Mouse (Mus musculus) activated CD4-positive, CD25-positive, alpha-beta regulatory T cell, adult 9 weeks (primary cell): ENCODE measurements around the gene Clcf1. TPM values are rescaled to one million over a fixed set of nuclear protein-coding genes. Genes with fewer than 3 reads are reported as not detected.

ENCODE experiments used
- polyA plus RNA-seq: library from polyadenylated mRNA; unstranded; fragments of 100-300 nt; shearing (Covaris generic); gene quantifications from one replicate; pipeline ENCODE4 v1.2.1, GENCODE M21; 2017

The Clcf1 gene
- polyA plus RNA-seq, result 24.8 TPM

GRCm38 (mm10) chr19:4214071-4214770 lies at the start of gene Clcf1, which contains the start of gene AC109138.7:
TSS of gene Clcf1 (plus strand) at chr19:4214238.
TSS of gene AC109138.7 (plus strand) at chr19:4214357.

DNA sequence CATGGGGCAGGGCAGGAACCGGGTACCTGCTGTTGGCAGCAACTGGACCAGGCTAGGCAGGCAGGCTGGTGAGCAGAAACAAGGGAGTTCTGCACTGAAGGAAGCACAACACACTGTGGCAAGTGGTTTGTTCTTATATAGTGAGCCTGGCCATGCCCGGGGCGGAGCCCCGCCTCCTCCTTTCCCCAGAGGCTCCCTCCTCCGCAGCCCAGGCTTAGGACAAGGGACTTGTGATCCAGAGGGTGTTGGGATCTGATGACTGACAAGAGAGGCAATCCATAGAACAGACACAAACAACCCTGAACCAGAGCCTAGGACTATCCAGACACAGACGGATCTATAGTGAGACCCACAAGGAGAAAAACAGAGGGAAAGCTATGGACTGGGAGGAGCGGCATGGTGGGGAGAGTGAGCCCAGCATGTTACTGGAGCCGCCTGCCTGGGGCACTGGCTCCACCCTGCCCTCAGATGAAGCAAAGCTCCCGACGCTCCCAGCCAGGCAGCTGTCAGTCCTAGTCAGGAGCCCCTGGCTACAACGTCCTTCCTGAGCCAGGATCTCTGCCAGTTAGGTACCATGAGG lies 38.6 kb upstream of the Clcf1 start, which contains the start of gene Carns1:
Gene Carns1, minus strand, starts transcription at position 112 of the 580 bp plus-strand sequence.

GRCm38 (mm10) chr19:4190831-4191334 lies 23.2 kb upstream of the Clcf1 start, which contains the start of gene Tbc1d10c:
TSS of gene Tbc1d10c (minus strand) at chr19:4191284.

GRCm38 (mm10) chr19:4191528-4192250 lies 22.3 kb upstream of the Clcf1 start, which contains the start of gene Ppp1ca:
TSS of gene Ppp1ca (plus strand) at chr19:4192065.

GRCm38 (mm10) chr19:4201291-4201909 lies 12.6 kb upstream of the Clcf1 start, which contains the start of gene Rad9a:
TSS of gene Rad9a (minus strand) at chr19:4201662.

DNA sequence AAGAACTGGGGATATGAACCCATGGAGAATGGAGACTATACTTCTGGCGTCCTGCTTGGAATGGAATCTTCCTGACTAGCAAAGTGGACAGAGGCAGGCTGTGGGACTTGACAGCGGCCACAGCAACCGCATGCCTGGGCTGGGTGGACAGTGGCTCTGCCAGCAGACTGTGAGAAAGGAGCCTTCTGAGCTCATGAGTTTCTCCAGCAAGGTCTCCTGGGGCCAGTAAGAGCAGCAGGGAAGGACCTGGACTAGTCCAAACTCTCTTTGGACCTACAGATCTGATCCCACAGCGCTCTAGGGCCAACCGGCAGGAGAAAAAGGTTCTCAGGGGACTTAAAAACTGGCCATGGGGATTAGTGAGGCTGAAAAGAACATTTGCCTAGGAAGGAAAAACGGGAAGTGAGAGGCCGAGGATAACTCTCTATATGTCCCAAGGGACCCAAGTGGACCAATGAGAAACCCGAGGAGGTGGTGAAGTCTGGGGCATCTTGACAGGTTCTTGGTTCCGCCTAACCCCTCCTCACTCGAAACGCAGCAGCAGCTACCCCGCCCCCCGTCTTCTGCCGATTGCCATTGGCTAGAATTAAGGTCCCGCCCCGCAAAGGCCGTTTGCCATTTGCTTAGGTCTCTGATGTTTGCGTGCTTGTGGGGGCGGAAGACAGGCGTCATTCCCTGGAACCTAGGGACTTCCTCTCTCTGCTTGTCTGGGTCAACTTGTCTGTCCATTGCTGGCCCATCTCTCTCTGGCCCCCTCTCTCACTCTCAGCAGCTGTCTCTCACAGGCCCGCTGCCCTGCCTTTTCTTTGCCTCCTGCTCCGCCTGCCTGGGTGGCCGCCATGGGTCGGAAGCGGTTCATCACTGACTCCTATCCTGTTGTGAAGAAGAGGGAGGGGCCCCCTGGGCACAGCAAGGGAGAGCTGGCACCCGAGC lies 17.5 kb downstream of the Clcf1 start, which contains the start of gene Pold4:
Gene Pold4, plus strand, starts transcription at position 647 of the 933 bp plus-strand sequence.

DNA sequence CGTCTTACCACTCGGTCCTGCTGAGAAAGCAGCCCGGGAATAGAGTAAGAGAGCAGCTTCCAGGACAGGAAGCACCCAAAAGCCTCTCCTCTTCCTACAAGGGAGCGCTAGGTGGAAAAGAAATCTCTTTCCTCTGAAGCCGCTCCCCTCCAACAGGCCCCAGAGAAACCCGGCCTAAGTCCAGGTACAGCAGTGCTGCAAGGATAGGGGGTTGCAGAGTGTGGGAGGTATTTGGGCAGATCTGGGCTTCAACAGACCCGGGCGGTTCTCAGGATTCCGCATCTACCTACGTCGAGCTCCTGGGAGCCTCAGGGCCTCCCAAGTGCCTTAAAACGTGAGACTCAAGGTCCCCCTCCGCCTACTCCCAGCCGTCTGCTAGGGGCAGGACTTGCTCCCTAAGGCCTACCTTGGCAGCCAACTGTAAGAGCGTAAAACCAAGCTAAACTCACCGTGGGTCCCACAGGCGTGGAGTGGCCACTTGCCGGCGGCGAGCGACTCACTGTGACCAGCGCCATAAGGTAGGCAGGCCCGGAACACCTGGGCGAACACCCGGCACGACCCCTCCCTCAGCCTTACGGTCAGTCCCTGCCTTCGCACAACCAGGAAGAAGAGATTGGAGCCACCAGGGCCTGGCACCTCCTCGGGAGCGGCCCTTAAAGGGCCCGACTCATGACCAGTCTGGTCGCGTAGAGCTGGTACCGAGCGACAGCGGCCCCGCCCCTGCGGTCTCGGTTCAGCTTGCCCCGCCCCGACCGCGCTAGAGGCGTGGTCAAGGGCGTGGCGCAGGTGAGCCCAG lies 54.7 kb downstream of the Clcf1 start, which contains the start of gene Ssh3:
Gene Ssh3, minus strand, starts transcription at position 615 of the 796 bp plus-strand sequence.

Other genes with a start within 250 kb of the Clcf1 start
- gene Aldh3b2, start 241.9 kb upstream of the Clcf1 start, polyA plus RNA-seq, result not detected
- gene Acy3, start 227.7 kb upstream of the Clcf1 start, polyA plus RNA-seq, result 0.40 TPM
- gene Tbx10, start 221.5 kb upstream of the Clcf1 start, polyA plus RNA-seq, result 0.16 TPM
- gene Nudt8, start 213.7 kb upstream of the Clcf1 start, polyA plus RNA-seq, result 8.7 TPM
- 1.8 TPM for gene Gm49405, start 213.6 kb upstream of the Clcf1 start, polyA plus RNA-seq
- 1.7 TPM for gene Doc2g, start 210.9 kb upstream of the Clcf1 start, polyA plus RNA-seq
- 155 TPM for gene Ndufv1, start 201.4 kb upstream of the Clcf1 start, polyA plus RNA-seq
- 631 TPM for gene Gstp1, start 176.3 kb upstream of the Clcf1 start, polyA plus RNA-seq
- gene Gstp2, start 168.2 kb upstream of the Clcf1 start, polyA plus RNA-seq, result 3.4 TPM
- gene Gstp3, start 154.7 kb upstream of the Clcf1 start, polyA plus RNA-seq, result 112 TPM
- gene Cabp2, start 132.7 kb upstream of the Clcf1 start, polyA plus RNA-seq, result not detected
- gene Cdk2ap2, start 117.1 kb upstream of the Clcf1 start, polyA plus RNA-seq, result 956 TPM
- 367 TPM for gene Pitpnm1, start 114.2 kb upstream of the Clcf1 start, polyA plus RNA-seq
- 206 TPM for gene Aip, start 88.4 kb upstream of the Clcf1 start, polyA plus RNA-seq
- 0.07 TPM for gene Gpr152, start 74.5 kb upstream of the Clcf1 start, polyA plus RNA-seq
- 0.39 TPM for gene Cabp4, start 70.2 kb upstream of the Clcf1 start, polyA plus RNA-seq
- 477 TPM for gene Coro1b, start 65.6 kb upstream of the Clcf1 start, polyA plus RNA-seq
- 1,844 TPM for gene Ptprcap, start 60.6 kb upstream of the Clcf1 start, polyA plus RNA-seq
- gene Rps6kb2, start 50.9 kb upstream of the Clcf1 start, polyA plus RNA-seq, result 49.2 TPM
- gene Carns1, start 38.8 kb upstream of the Clcf1 start, polyA plus RNA-seq, result 6.9 TPM
- gene Tbc1d10c, start 23.0 kb upstream of the Clcf1 start, polyA plus RNA-seq, result 832 TPM
- gene Ppp1ca, start 22.2 kb upstream of the Clcf1 start, polyA plus RNA-seq, result 1,230 TPM
- gene Rad9a, start 12.6 kb upstream of the Clcf1 start, polyA plus RNA-seq, result 81.5 TPM
- gene AC109138.7, start 119 bp downstream of the Clcf1 start, polyA plus RNA-seq, result not detected
- gene Pold4, start 17.7 kb downstream of the Clcf1 start, polyA plus RNA-seq, result 138 TPM
- 1.1 TPM for gene Ssh3, start 54.9 kb downstream of the Clcf1 start, polyA plus RNA-seq
- gene Ankrd13d, start 68.9 kb downstream of the Clcf1 start, polyA plus RNA-seq, result 5.1 TPM
- 58.4 TPM for gene Grk2, start 92.0 kb downstream of the Clcf1 start, polyA plus RNA-seq
- 48.9 TPM for gene Kdm2a, start 184.0 kb downstream of the Clcf1 start, polyA plus RNA-seq
- gene Rhod, start 225.2 kb downstream of the Clcf1 start, polyA plus RNA-seq, result 5.5 TPM